Mouse (Mus musculus) megakaryocyte progenitor cell, adult 5-6 weeks (primary cell): ENCODE results near the gene Serac1. TPM values are rescaled to one million over a fixed set of nuclear protein-coding genes. Genes with fewer than 3 reads are reported as not detected.

Source experiments
- ATAC-seq: replicated peaks from 2 replicates; pipeline ENCODE4 v1.8.0; 2016; ENCODE audit warnings: mild to moderate bottlenecking, moderate TSS enrichment, inconsistent platforms; ENCODE audit not compliant: poor library complexity
- total RNA-seq, 2 experiments: library from RNA; stranded (forward) in 1 of 2; stranded (reverse) in 1 of 2; fragments of 157-497, 149-512 nt in 1 of 2; fragments of 200-1000 nt in 1 of 2; gene quantifications; 2 replicates each; pipeline versions ENCODE4 v1.2.3 to v1.2.4; 2015 to 2017

Serac1 gene
- total RNA-seq, 2 experiments from 2014 or later = 2.2 to 4.7 TPM

- peak; percentile 42 for ATAC-seq
Observed at GRCm38 (mm10) chr17:6005638-6006471, 73.7 kb downstream of the Serac1 start.

DNA sequence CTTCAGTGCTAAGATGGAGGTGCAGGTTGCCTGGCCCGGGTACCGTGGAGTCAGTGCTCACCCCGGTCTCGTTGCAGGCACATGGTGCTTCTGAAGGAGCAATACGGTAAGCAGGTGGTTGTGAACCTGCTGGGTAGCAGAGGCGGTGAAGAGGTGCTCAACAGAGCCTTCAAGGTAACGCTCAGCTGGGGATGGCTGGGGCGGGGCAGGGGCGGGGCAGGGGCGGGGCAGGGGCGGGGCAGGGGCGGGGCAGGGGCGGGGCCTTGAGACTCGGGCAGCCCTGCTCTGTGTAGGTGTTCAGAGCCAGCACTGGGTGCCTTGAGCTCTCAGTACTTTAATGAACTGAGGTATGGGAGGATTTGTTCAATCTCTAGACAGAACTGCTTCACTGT, 74.3 kb downstream of the Serac1 start:
- no peak for ATAC-seq

DNA sequence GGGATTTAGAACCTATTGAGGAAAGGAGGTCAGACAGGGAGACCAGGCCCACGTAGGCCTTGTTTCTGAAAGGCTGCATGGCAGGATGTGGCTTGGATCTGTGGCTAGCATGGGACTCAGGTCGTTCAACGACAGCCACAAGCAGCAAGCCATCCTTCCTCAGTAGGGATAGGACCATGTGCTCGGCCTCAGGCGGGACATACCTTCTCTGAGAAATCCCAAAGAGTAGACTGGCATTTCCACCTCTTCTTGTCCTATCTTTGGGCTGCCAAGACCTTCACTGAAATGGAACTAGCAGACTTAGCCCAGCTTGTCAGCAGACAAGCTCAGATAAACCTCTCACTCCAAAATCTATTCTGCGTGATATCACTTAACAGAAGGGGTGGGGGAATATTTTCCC, 75.9 kb downstream of the Serac1 start:
- no peak for ATAC-seq

DNA sequence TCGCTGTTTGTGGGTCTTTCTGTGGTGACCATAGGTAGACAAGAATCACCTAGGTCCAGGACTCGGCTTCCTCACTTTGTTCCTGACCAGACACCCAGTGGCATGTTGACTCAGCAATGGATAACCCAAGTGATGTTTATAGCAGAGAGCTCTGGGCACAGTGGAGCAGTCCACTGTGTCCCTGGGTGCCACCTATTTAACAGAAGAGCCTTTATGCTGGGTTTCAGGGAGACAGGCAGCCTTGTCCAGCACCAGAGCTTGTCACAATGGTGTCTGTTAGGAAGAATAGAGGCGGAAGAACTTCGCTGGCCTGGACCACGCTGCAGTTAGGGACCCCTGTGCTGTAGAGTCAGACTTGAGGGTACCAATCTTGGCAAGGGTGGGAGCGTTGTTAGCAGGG, 77.0 kb downstream of the Serac1 start:
- ATAC-seq = no peak

DNA sequence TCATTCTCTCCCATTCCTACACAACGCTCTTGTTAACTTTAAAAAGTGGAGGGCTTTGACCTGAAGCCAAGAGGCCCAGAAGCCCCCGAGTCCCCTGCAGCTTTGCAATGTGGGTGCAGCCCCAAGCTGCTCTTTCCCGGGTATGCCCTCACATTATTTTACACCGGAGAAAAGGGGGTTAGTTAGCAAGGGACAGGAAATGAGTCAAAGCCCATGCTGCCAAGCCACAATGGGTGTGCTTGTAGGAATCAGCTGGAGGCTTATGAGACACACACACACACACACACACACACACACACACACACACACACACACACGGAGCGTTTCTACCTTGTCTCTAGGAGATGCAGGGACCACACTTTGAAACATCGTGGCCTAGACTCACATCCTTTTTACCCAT, 77.7 kb downstream of the Serac1 start:
- ATAC-seq = peak; percentile 25

GRCm38 (mm10) chr17:6001389-6001788, 78.2 kb downstream of the Serac1 start:
- ATAC-seq = peak; percentile 57

GRCm38 (mm10) chr17:6000864-6001319, 78.6 kb downstream of the Serac1 start:
- peak; percentile 26 for ATAC-seq

DNA sequence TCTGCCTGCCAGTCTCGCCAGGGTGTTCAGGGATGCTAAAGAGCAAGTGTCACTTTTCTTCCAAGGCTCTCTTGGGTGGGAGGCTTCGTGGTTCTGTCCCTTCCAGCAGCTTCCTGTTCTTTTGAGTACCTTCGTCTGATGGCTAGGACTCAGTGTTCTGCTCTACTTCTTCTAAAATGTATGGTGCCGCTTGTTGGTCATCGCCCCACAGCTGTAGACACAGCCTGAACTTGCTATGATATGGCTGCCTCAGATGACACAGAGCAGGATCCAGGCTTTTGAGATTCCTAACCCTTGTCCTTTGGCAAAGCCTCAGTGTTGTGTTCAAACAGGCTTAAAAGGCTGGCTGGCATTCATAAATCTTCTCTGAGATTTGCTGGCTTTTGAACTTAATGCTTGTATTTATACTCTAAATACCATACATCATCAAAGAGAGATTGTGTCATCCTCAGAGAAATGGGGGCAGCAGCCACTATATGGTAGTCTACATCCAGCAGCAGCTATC, 80.5 kb downstream of the Serac1 start:
- no peak for ATAC-seq

GRCm38 (mm10) chr17:5998235-5998500, 81.4 kb downstream of the Serac1 start:
- no peak for ATAC-seq

- no peak for ATAC-seq
Observed at GRCm38 (mm10) chr17:5997380-5998234, 81.9 kb downstream of the Serac1 start.

DNA sequence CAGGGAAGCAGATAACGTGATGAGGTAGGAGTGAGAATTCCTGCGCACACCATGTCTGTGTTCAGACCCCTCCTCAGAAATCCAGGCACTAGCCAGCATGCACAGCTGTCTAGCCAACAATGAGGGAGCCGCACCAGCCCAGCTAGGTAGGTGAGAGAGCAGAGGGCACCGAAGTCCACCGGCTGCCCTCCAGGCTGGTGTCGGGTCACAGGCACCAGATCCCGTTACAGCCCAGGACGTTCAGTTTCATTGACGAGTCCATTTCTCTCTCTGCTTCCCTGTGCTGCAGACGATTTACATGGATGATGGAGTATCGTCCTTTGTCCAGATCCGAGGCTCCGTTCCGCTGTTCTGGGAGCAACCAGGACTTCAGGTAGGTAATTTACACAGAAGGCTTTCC, 83.0 kb downstream of the Serac1 start:
- ATAC-seq = no peak

DNA sequence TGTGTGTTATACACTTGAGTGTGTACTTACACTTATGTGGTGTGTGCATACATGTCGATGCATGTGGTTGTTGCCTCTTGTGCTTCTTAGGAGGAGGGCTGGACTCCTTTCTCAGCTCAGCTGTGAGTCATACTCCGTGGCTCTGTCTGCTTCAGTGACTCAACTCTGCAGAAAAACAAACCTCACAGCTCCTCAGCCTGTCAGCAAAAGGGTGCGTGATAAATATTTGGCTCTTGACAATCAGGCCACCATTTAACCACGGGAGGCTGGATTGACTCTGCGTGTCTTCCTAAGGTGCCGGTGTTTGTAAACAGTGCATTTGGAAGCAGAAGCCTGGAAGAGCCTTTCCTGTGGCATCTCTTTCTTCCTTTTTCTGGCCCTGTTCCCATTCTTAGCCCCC, 84.9 kb downstream of the Serac1 start:
- no peak for ATAC-seq

DNA sequence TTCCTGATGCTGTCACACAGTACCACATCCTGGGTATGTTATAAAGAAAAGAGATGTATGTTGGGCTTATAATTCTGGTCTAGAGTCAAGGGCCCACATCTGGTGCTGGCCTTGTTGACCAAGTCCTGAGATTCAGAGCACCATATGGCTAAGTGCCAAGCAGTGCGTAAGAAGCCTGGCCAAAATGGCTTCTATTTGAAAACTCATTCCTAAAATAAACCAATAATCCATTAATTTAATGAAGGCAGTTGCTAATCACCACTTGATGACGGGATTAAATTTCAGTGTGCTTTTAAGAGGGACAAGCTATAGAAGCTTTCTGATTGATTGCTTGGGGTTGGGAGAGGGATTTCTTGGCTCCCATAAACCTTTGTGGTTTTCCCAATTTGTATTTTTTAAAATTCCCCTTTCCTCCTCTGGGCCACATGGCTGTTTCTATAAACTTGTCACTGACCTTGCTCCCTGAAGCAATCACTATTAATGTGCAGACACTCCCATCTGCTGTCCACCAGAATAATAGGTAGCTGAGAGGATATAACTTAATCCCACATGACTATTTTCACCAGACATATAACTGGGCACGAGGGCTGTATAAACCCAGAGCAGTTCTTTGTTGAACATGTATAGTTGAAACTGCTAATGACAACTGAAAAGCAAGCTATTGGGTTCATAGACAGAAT, 85.8 kb downstream of the Serac1 start:
- no peak for ATAC-seq

GRCm38 (mm10) chr17:5992866-5993580, 86.5 kb downstream of the Serac1 start:
- ATAC-seq = peak; percentile 23; the same call in 1 of the 2 replicates

Other genes starting within 250 kb of the Serac1 start
- gene Snx9, start 238.4 kb downstream of the Serac1 start, total RNA-seq (2015) = 50.4 and 52.7 TPM in 2 replicates
- 31.3 and 35.4 TPM in 2 replicates for gene Snx9, start 238.4 kb downstream of the Serac1 start, total RNA-seq (2017)
- 7.5 and 8.3 TPM in 2 replicates for gene Synj2, start 138.5 kb downstream of the Serac1 start, total RNA-seq (2015)
- 9.8 and 11.0 TPM in 2 replicates for gene Synj2, start 138.5 kb downstream of the Serac1 start, total RNA-seq (2017)
- 84.0 and 93.7 TPM in 2 replicates for gene Gtf2h5, start within 50 bp of the Serac1 start, total RNA-seq (2015)
- 57.8 and 80.9 TPM in 2 replicates for gene Gtf2h5, start within 50 bp of the Serac1 start, total RNA-seq (2017)
- 0.59 and 0.81 TPM in 2 replicates for gene Tulp4, start 26.7 kb upstream of the Serac1 start, total RNA-seq (2015)
- 8.5 and 10.5 TPM in 2 replicates for gene Tulp4, start 26.7 kb upstream of the Serac1 start, total RNA-seq (2017)
- 4.4 and 8.0 TPM in 2 replicates for gene Tmem181a, start 177.1 kb upstream of the Serac1 start, total RNA-seq (2015)
- 8.3 and 8.4 TPM in 2 replicates for gene Tmem181a, start 177.1 kb upstream of the Serac1 start, total RNA-seq (2017)
- gene Dynlt1a, start 237.8 kb upstream of the Serac1 start, total RNA-seq (2015) = 9.2 and 11.3 TPM in 2 replicates
- 6.0 and 8.1 TPM in 2 replicates for gene Dynlt1a, start 237.8 kb upstream of the Serac1 start, total RNA-seq (2017)